ENCODE assay signal across 23 mouse cellular contexts in the genomic region with DNA sequence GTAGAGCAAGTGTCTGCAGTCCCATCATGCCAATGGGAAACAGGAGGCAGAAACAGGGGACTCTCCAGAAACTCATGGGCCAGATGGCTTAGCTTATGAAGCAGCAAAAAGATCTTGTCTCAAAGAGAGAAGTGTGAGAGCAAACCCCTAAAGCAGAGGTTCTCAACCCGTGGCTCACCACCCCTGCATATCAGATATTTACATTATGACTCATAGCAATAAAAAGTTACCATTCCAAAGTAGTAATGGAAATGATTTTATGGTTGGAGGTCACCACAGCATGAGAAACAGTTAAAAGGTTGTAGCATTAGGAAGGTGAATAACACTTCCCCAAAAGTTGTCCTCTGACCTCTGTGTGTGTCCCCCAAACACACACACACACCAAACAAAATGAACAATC. TPM values are rescaled to one million over a fixed set of nuclear protein-coding genes. Genes with fewer than 3 reads are reported as not detected.
DNase-seq lines count a peak whose midpoint lies in the region; ATAC-seq and TF ChIP-seq lines count a peak whose summit lies in the region.
"Had no signal": no experiment of that assay in that cellular context is flagged by ENCODE, and none has a peak within 500 bp of the region (broad histone marks: within the 10 kb centered on the region; RNA-seq: fewer than 3 reads in every experiment).

No protein-coding gene starts in this region.

- H3K9me3 ChIP-seq in intestine, embryonic 15.5 days: no peaks in the 10 kb centered on the region
- H3K9me3 ChIP-seq in intestine, postnatal 0 days (ENCODE audit: control insufficient read depth): no peaks in the 10 kb centered on the region
- H3K9me3 ChIP-seq: embryonic facial prominence, embryonic 13.5 days; embryonic facial prominence, embryonic 15.5 days; forebrain, embryonic 10.5 days; forebrain, embryonic 12.5 days had no signal

- no peaks in the 10 kb centered on the region for H3K4me1 ChIP-seq in intestine, embryonic 15.5 days (replicated peaks)
- no peaks in the 10 kb centered on the region for H3K4me1 ChIP-seq in intestine, postnatal 0 days (replicated peaks; ENCODE audit: control insufficient read depth, insufficient read depth, low read length)

- H3K4me2 ChIP-seq in intestine, embryonic 15.5 days (replicated peaks): no peak overlapping the region
- no peak overlapping the region for H3K4me2 ChIP-seq in intestine, postnatal 0 days (replicated peaks; ENCODE audit: low read depth)
- H3K4me2 ChIP-seq: embryonic facial prominence, embryonic 13.5 days; embryonic facial prominence, embryonic 15.5 days; forebrain, embryonic 12.5 days had no signal

- H3K27ac ChIP-seq in intestine, embryonic 15.5 days: no peak overlapping the region
- no peak overlapping the region for H3K27ac ChIP-seq in intestine, postnatal 0 days (ENCODE audit: low read depth, low read length)
- H3K27ac ChIP-seq: embryonic facial prominence, embryonic 13.5 days; embryonic facial prominence, embryonic 15.5 days; forebrain, embryonic 10.5 days; forebrain, embryonic 12.5 days had no signal

- 36% methylated on average over 1 of the region's 1 CpGs for WGBS in intestine, embryonic 15.5 days
- WGBS in intestine, postnatal 0 days: 13% methylated on average over 1 of the region's 1 CpGs

- H3K9ac ChIP-seq in intestine, embryonic 15.5 days: no peak overlapping the region
- no peak overlapping the region for H3K9ac ChIP-seq in intestine, postnatal 0 days (ENCODE audit: low read depth, low read length)
- H3K9ac ChIP-seq: embryonic facial prominence, embryonic 13.5 days; embryonic facial prominence, embryonic 15.5 days; forebrain, embryonic 12.5 days had no signal

- no peaks in the 10 kb centered on the region for H3K36me3 ChIP-seq in intestine, embryonic 15.5 days
- no peaks in the 10 kb centered on the region for H3K36me3 ChIP-seq in intestine, postnatal 0 days (ENCODE audit: control insufficient read depth, insufficient read depth)
- H3K36me3 ChIP-seq: embryonic facial prominence, embryonic 13.5 days; embryonic facial prominence, embryonic 15.5 days; forebrain, embryonic 10.5 days; forebrain, embryonic 12.5 days had no signal

- no peaks in the 10 kb centered on the region for H3K27me3 ChIP-seq in intestine, embryonic 15.5 days (replicated peaks)
- no peaks in the 10 kb centered on the region for H3K27me3 ChIP-seq in intestine, postnatal 0 days (replicated peaks; ENCODE audit: control insufficient read depth, insufficient read depth, low read length)
- H3K27me3 ChIP-seq: embryonic facial prominence, embryonic 13.5 days; embryonic facial prominence, embryonic 15.5 days had no signal

- peak; percentile 9 for DNase-seq in 416B (ENCODE audit: low read depth)
- no peak for DNase-seq in spleen, postnatal 36 days (ENCODE audit: low spot score in 2 of 2)
- DNase-seq in testis, postnatal 10 days (ENCODE audit: low spot score): no peak
- DNase-seq: adrenal gland, adult 2 months; adrenal gland, postnatal 10 days; adrenal gland, postnatal 25 days; cerebellum, adult 11 months; cerebellum, adult 18-20 months; cerebellum, adult 8-10 months; cerebellum, adult 9-11 months; cerebellum, postnatal 14 days; cerebellum, postnatal 36 days; embryo, embryonic 11 days had no signal

- H3K4me3 ChIP-seq in intestine, embryonic 15.5 days (replicated peaks): no peak overlapping the region
- no peak overlapping the region for H3K4me3 ChIP-seq in intestine, postnatal 0 days (ENCODE audit: low read depth, low read length)
- H3K4me3 ChIP-seq: embryonic facial prominence, embryonic 13.5 days; embryonic facial prominence, embryonic 15.5 days; erythroblast, embryonic 14.5 days; forebrain, embryonic 10.5 days; forebrain, embryonic 12.5 days had no signal

- peak; percentile 89 for ATAC-seq in intestine, embryonic 15.5 days
- ATAC-seq in intestine, postnatal 0 days: peak; percentile 57; the same call in 1 of the 2 replicates
- ATAC-seq: forebrain, embryonic 14.5 days; forebrain, embryonic 16.5 days had no signal

- TF ChIP-seq CTCF in intestine, postnatal 0 days (IDR thresholded peaks at IDR 0.05; ENCODE audit: low read depth): no peak

RNA-seq across cellular contexts. Expression of a gene that starts 58.9 kb away (rescaled TPM):
- 2.1 and 2.5 TPM in 2 replicates for polyA plus RNA-seq in intestine, embryonic 15.5 days (2015; fragmentation: Nextera tagmentation; extraction: Ambion mirVana)
- 0.71 and 0.72 TPM in 2 replicates for polyA plus RNA-seq in intestine, postnatal 0 days (2015; fragmentation: Nextera tagmentation; extraction: Ambion mirVana)
- polyA plus RNA-seq: adrenal gland, adult 2 months; C2C12 had no signal
